Mouse (Mus musculus): ENCODE results near the gene Dhcr24.

DNA sequence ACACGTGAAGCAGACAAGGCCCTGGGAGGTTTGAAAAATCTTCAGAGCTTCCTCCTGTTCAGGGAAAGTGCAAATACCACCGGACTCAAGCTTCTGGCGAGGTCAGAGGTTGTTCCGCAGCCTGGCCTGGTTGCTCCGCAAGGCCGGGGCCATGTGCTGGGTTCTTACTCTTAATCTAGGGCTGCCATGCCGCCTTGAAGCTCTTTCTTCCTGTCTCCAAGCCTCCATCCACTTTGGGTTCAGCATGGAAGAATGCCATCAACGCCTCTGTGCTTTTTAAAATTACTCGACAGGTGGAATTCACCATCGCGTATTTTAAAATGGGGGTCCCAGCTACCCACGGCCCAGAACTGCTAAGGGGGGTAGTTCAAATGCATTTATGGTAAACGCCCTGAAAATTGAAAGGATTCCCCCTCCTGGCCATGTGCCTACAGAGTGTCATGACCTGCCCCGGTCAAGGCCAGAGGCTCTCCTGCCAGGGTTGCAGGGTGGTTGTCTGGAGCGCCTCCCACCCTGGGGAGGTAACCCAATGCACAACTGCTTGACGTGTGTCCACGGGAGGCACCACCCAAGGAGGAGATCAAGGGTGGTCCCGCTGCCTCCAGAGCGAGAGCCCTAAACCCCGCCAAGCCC lies 509 bp upstream of the Dhcr24 start:
- TF ChIP-seq CTCF (IDR thresholded peaks at IDR 0.05; ENCODE audit: extremely low read depth, insufficient read length, insufficient replicate concordance, low read depth, low read length): no peak
- no peak for TF ChIP-seq POLR2A (IDR thresholded peaks at IDR 0.05; ENCODE audit: low read depth, low read length)

All from small intestine, adult 2 months (tissue).